Mouse (Mus musculus) ES-E14 (cell line): ENCODE measurements around the gene Ncbp1. TPM values are rescaled to one million over a fixed set of nuclear protein-coding genes. Genes with fewer than 3 reads are reported as not detected.

ENCODE experiments used
- DNase-seq: peaks from one replicate; pipeline ENCODE4 v3.0.0-alpha.2; 2013; ENCODE audit warnings: low read depth, low spot score
- H3K27ac ChIP-seq: 2 replicates; pipeline ENCODE4 v1.5.1; 2012; ENCODE audit warnings: low read depth, mild to moderate bottlenecking, low read length, moderate library complexity, mixed read lengths; ENCODE audit not compliant: poor library complexity, insufficient read depth, severe bottlenecking
- H3K36me3 ChIP-seq: 2 replicates; pipeline ENCODE4 v1.6.1; 2012; ENCODE audit warnings: mild to moderate bottlenecking, low read length, moderate library complexity, mixed read lengths; ENCODE audit not compliant: control insufficient read depth, poor library complexity, insufficient read depth, severe bottlenecking
- H3K4me1 ChIP-seq, 2 experiments: fragments of 150-350 bp in 1 of 2; sonication (generic) in 1 of 2; 2 replicates each; pipeline ENCODE4 v1.6.1; 2012; ENCODE audit warnings: low read length in 2 of 2, mild to moderate bottlenecking in 1 of 2, mixed read lengths in 1 of 2; ENCODE audit not compliant: control insufficient read depth in 2 of 2, insufficient read depth in 2 of 2, poor library complexity in 1 of 2
- H3K4me3 ChIP-seq, 2 experiments: fragments of 150-350 bp in 1 of 2; sonication (generic) in 1 of 2; 2 replicates each; pipeline ENCODE4 v1.5.1; 2012; ENCODE audit warnings: low read length in 2 of 2, low read depth in 1 of 2, mild to moderate bottlenecking in 1 of 2, mixed read lengths in 1 of 2; ENCODE audit not compliant: insufficient read depth in 1 of 2, poor library complexity in 1 of 2, severe bottlenecking in 1 of 2
- H3K9ac ChIP-seq: 2 replicates; pipeline ENCODE4 v1.6.1; 2012; ENCODE audit warnings: low read depth, mild to moderate bottlenecking, low read length, mixed read lengths; ENCODE audit not compliant: poor library complexity, insufficient read depth, severe bottlenecking
- H3K9me3 ChIP-seq: fragments of 150-350 bp; sonication (generic); 2 replicates; pipeline ENCODE4 v1.6.1; 2012; ENCODE audit warnings: low read depth, mild to moderate bottlenecking, low read length; ENCODE audit not compliant: control insufficient read depth, insufficient read depth
- CHD2 ChIP-seq: IDR thresholded peaks from 2 replicates; pipeline ENCODE4 v1.6.1; 2014; ENCODE audit warnings: mild to moderate bottlenecking, low read depth, low read length, inconsistent platforms
- HCFC1 ChIP-seq: IDR thresholded peaks from 2 replicates; pipeline ENCODE4 v1.6.1; 2012; ENCODE audit warnings: low read length, inconsistent platforms, borderline replicate concordance; ENCODE audit not compliant: insufficient read depth
- MAFK ChIP-seq: IDR thresholded peaks from 2 replicates; pipeline ENCODE4 v1.6.1; 2014; ENCODE audit warnings: mild to moderate bottlenecking, low read depth, low read length, inconsistent platforms; ENCODE audit not compliant: insufficient read depth
- ZC3H11A ChIP-seq: IDR thresholded peaks from 2 replicates; pipeline ENCODE4 v1.6.1; 2012; ENCODE audit warnings: low read depth, mild to moderate bottlenecking, inconsistent platforms, low read length, borderline replicate concordance
- ZNF384 ChIP-seq: IDR thresholded peaks from 2 replicates; pipeline ENCODE4 v1.6.1; 2012; ENCODE audit warnings: low read depth, low read length, inconsistent platforms
- in situ Hi-C, 2 experiments: fragments of 600-800 bp; cut with MboI; formaldehyde crosslinking; loops; one replicate each; pipeline ENCODE4 v1.15.1; 2025; ENCODE audit warnings: low sequenced_read_pairs in 2 of 2, inconsistent platforms in 1 of 2; ENCODE audit not compliant: unreplicated experiment in 2 of 2
- total RNA-seq: library from RNA; depleted of rRNA; stranded (reverse); fragments of 300-350 nt; gene quantifications from 2 replicates; pipeline ENCODE4 v1.2.3, GENCODE M21; 2012

The Ncbp1 gene
- total RNA-seq, 1 experiment = 80.1 TPM

- no peak for DNase-seq
- H3K9ac ChIP-seq = no peak overlapping the region
- no peaks in the 10 kb centered on the region for H3K9me3 ChIP-seq
- peaks cover 38% of the 10 kb centered on the region for H3K36me3 ChIP-seq
- H3K4me1 ChIP-seq = no peaks in the 10 kb centered on the region
- H3K4me3 ChIP-seq = no peak overlapping the region
- no peak overlapping the region for H3K27ac ChIP-seq
- in situ Hi-C loops = no loop called here
- no peak for TF ChIP-seq HCFC1
- TF ChIP-seq ZNF384 = no peak
- TF ChIP-seq MAFK = no peak
- no peak for TF ChIP-seq ZC3H11A
- TF ChIP-seq CHD2 = no peak
Observed at GRCm38 (mm10) chr4:46115308-46115707, 23.1 kb upstream of the Ncbp1 start.

DNA sequence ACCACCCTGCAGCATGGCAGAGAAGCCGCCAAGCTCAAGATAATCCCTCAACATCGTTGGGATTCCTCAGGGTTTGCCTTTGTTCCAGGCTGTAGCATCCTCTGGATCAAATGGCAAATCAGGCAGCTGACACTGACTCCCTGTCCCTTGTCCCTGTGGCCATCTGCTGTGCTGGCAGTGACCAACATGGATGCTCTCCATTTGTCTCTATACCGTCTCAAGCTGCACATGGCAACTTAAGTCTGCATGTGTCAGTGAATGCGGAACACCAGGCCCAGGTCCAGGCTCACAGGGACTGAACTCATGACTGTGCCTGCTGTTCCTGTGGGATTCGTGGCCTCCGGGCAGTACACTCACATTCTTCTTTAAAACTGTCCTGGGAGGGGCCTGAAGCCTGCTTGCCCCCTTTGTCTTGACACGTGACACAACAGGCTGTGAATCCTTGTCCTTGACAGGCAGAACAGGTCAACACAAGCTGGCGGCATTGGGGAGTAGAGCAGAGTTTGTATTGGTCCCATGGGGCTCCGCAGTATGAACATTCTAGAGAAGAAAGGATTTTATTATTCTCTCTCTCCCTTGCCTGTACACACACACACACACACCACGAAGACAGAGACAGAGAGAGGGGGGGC is 21.8 kb upstream of the Ncbp1 start:
- no peak overlapping the region for H3K27ac ChIP-seq
- no peak overlapping the region for H3K4me3 ChIP-seq
- no peak for DNase-seq
- in situ Hi-C loops = no loop called here
- H3K4me1 ChIP-seq = no peaks in the 10 kb centered on the region
- H3K9me3 ChIP-seq = no peaks in the 10 kb centered on the region
- no peak for TF ChIP-seq MAFK
- H3K36me3 ChIP-seq = peaks cover 38% of the 10 kb centered on the region
- H3K9ac ChIP-seq = no peak overlapping the region

DNA sequence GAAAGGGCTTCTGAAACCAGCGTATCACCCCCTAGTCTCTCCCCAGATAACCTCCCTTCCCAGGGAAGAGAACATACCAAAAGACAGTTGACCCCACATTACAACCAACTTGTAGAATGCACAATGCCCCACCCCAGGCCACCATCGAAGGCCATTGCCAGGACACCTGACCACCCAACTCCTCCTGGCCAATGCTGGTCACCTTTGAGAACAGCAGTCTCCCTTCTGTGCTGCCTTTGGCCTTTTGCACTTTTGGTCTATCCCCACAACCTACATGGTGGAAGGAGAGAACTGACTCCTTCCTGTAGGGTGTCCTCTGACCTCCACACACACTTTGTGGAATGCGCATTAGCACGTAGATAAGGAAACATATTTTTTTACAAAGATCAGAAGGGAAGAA is 20.9 kb upstream of the Ncbp1 start:
- in situ Hi-C loops = no loop called here
- H3K9ac ChIP-seq = no peak overlapping the region
- H3K4me1 ChIP-seq = no peaks in the 10 kb centered on the region
- no peak overlapping the region for H3K27ac ChIP-seq
- TF ChIP-seq MAFK (no peak), ZC3H11A (no peak), ZNF384 (no peak), CHD2 (no peak), HCFC1 (no peak)
- no peak for DNase-seq
- H3K4me3 ChIP-seq = no peak overlapping the region
- H3K36me3 ChIP-seq = peaks cover 38% of the 10 kb centered on the region
- no peaks in the 10 kb centered on the region for H3K9me3 ChIP-seq

DNA sequence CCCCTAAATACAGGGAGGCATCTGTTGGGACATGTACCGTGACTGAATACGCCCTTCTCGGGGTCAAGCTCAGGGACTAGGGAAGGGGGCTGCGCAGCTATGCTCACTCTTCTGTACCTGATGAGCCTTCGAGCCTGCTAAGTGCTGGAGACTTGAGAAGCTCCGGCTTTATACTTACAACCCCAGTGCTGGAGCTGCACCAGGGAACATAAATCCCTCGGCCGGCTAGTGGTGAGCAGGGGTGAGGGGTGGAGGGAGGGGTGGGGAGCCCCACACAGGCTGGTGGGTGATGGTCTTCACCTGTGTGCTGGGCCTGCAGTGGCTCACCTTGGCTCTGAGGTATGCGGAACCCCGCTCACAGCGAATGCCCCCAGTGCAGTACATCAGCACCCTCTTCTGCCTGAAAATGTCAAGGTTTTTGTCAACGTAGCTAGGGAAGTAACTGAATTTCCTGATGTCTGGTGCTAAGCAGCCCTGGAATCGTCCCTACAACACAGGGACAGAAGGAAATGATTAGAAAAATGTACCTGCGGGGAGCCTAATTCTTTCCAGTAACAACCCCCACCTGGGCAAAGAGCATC is 18.8 kb upstream of the Ncbp1 start:
- in situ Hi-C loops = no loop called here
- H3K9me3 ChIP-seq = no peaks in the 10 kb centered on the region
- TF ChIP-seq HCFC1 (no peak), MAFK (no peak), ZNF384 (no peak), CHD2 (no peak), ZC3H11A (no peak)
- no peak overlapping the region for H3K27ac ChIP-seq
- H3K4me3 ChIP-seq = no peak overlapping the region
- no peaks in the 10 kb centered on the region for H3K4me1 ChIP-seq
- H3K36me3 ChIP-seq = peaks cover 38% of the 10 kb centered on the region
- no peak overlapping the region for H3K9ac ChIP-seq
- DNase-seq = no peak

GRCm38 (mm10) chr4:46120767-46121166 is 17.6 kb upstream of the Ncbp1 start:
- DNase-seq = no peak
- in situ Hi-C loops = no loop called here
- H3K36me3 ChIP-seq = peaks cover 41% of the 10 kb centered on the region

More at GRCm38 (mm10) chr4:46120767-46121166, 17.6 kb upstream of the Ncbp1 start:
- H3K9me3 ChIP-seq = no peaks in the 10 kb centered on the region
- H3K4me3 ChIP-seq = no peak overlapping the region
- TF ChIP-seq MAFK (no peak), ZNF384 (no peak), CHD2 (no peak), ZC3H11A (no peak), HCFC1 (no peak)
- no peak overlapping the region for H3K9ac ChIP-seq
- no peak overlapping the region for H3K27ac ChIP-seq
- H3K4me1 ChIP-seq = no peaks in the 10 kb centered on the region
